Mouse (Mus musculus) erythroblast, adult 5-6 weeks (primary cell): ENCODE results near the gene Pnp2. TPM values are rescaled to one million over a fixed set of nuclear protein-coding genes. Genes with fewer than 3 reads are reported as not detected.

Experiments
- ATAC-seq: replicated peaks from 2 replicates; pipeline ENCODE4 v1.8.0; 2016; ENCODE audit warnings: moderate number of reproducible peaks, mild to moderate bottlenecking, moderate TSS enrichment, inconsistent platforms; ENCODE audit not compliant: poor library complexity, low FRiP score, severe bottlenecking
- total RNA-seq, 2 experiments: library from RNA; stranded (forward) in 1 of 2; stranded (reverse) in 1 of 2; fragments of 150-400 nt in 1 of 2; fragments of 200-764, 138-1000 nt in 1 of 2; gene quantifications; 2 replicates each; pipeline versions ENCODE4 v1.2.3 to v1.2.4; 2015 to 2017; ENCODE audit warnings: low replicate concordance in 2 of 2

Gene Pnp2
- total RNA-seq, 2 experiments from 2014 or later: 56.1 to 174 TPM

DNA sequence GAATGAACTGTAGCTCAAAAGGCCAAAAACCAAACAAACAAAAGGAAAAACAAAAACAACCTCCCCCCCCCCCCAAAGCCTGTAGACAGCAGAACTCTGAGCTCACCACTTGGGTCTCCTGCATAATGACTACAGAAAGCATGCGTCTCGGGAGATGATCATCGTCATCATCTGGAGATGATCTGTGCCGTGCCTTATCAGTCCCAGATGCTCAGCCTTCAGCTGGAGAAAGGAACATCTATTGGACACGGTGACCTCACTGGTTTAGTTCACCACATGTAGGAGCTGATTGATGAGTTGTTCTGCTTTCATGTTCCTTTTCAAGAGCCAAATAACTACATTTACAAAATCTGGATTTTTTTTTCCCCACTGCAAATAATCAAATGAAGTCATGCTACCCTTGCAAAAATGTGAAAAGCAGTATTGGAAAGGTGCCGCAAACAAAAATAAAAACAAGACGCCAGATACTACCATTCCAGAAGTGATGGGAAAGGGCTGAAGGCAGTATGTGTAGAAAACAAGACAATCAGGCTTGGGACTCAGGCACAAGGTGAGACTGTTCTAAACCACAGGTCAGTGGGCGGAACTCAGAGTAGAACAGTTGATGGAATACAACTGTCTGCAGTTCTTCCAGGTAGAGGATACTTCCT, 51.5 kb downstream of the Pnp2 start, which contains the start of gene Rnase10:
Gene Rnase10 (plus strand): TSS at position 600 of the 650 bp plus-strand sequence.
- ATAC-seq: no peak

DNA sequence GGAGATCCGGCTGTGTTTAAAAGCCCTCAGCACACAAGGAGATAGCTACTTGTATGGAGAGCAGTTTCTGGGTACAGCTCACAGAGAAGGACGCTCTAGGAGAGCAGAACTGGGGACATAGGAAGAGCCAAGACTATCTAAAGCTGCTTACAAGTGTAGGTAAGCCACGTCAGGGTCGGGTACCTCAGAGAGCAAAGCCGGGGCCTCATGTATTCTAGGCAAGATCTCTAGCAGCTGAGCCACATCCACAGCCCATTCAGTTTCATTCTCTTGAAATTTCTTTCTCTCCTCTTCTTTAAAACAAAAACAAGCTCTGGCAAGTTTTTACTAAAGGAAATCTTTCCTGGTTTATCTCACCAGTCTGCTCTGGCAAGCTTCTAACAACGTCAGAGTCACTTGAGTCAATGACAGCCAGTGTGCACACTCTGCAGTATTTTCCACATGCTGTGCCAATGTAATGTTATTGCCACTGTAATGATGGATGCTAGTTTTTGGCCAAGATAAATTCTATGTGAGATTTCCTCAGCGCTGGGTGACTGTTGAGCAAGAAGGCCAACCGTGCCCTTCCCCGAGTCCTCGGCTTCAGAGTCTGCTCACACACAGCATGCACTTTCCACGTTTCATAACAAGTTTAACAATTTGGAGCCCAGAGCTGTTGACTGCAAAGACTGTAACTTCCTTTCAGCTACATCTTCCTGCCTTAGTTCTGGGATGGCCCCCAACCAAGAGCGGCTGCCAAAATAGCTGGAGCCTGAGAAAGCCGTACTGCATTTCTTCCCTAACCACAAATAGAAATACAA, 52.3 kb downstream of the Pnp2 start:
- no peak for ATAC-seq

DNA sequence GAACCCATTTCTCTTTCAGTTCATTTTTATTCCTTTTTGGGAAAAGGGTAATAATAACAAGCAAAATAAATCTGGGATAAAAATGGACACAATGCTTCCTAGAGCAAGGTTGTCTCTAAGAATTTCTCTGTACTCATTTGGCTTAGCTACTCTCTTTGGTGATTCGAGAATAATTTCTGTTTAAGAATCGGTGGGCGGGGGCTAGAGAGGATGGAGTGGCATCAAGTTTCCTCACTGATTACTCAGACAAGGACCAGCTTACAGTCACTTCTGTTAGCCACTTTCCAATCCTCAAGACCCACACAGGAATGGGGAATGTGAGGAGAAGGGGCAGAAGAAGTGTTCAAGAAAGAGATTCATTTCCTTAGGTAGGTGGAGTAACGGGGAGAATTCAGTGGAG, 53.0 kb downstream of the Pnp2 start:
- ATAC-seq: no peak

GRCm38 (mm10) chr14:51009572-51009971, 53.8 kb downstream of the Pnp2 start:
- ATAC-seq: no peak

Other genes starting within 250 kb of the Pnp2 start
- not detected in 2 replicates for gene Olfr748, start 248.6 kb upstream of the Pnp2 start, total RNA-seq (2015; ENCODE audit: low replicate concordance)
- gene Olfr748, start 248.6 kb upstream of the Pnp2 start, total RNA-seq (2017; ENCODE audit: low replicate concordance): not detected in 2 replicates
- gene Olfr749, start 210.9 kb upstream of the Pnp2 start, total RNA-seq (2015; ENCODE audit: low replicate concordance): not detected in 2 replicates
- not detected in 2 replicates for gene Olfr749, start 210.9 kb upstream of the Pnp2 start, total RNA-seq (2017; ENCODE audit: low replicate concordance)
- 1.2 and 7.7 TPM in 2 replicates for gene Ttc5, start 170.5 kb upstream of the Pnp2 start, total RNA-seq (2015; ENCODE audit: low replicate concordance)
- gene Ttc5, start 170.5 kb upstream of the Pnp2 start, total RNA-seq (2017; ENCODE audit: low replicate concordance): 9.8 and 11.8 TPM in 2 replicates
- not detected in 2 replicates for gene Ccnb1ip1, start 148.3 kb upstream of the Pnp2 start, total RNA-seq (2015; ENCODE audit: low replicate concordance)
- gene Ccnb1ip1, start 148.3 kb upstream of the Pnp2 start, total RNA-seq (2017; ENCODE audit: low replicate concordance): not detected in 2 replicates
- gene Parp2, start 148.2 kb upstream of the Pnp2 start, total RNA-seq (2015; ENCODE audit: low replicate concordance): 15.8 and 18.2 TPM in 2 replicates
- 32.1 and 44.7 TPM in 2 replicates for gene Parp2, start 148.2 kb upstream of the Pnp2 start, total RNA-seq (2017; ENCODE audit: low replicate concordance)
- 9.0 and 13.4 TPM in 2 replicates for gene Tep1, start 85.4 kb upstream of the Pnp2 start, total RNA-seq (2015; ENCODE audit: low replicate concordance)
- gene Tep1, start 85.4 kb upstream of the Pnp2 start, total RNA-seq (2017; ENCODE audit: low replicate concordance): 5.3 and 18.3 TPM in 2 replicates
- gene Klhl33, start 58.5 kb upstream of the Pnp2 start, total RNA-seq (2015; ENCODE audit: low replicate concordance): not detected in 2 replicates
- 0.14 TPM in 1 of 2 replicates, not detected in the other for gene Klhl33, start 58.5 kb upstream of the Pnp2 start, total RNA-seq (2017; ENCODE audit: low replicate concordance)
- gene Osgep, start 31.1 kb upstream of the Pnp2 start, total RNA-seq (2015; ENCODE audit: low replicate concordance): 6.5 and 19.2 TPM in 2 replicates
- 13.0 and 13.4 TPM in 2 replicates for gene Osgep, start 31.1 kb upstream of the Pnp2 start, total RNA-seq (2017; ENCODE audit: low replicate concordance)
- gene Apex1, start 31.0 kb upstream of the Pnp2 start, total RNA-seq (2015; ENCODE audit: low replicate concordance): 21.9 and 26.3 TPM in 2 replicates
- 12.3 and 13.4 TPM in 2 replicates for gene Apex1, start 31.0 kb upstream of the Pnp2 start, total RNA-seq (2017; ENCODE audit: low replicate concordance)
- gene Pip4p1, start 25.1 kb upstream of the Pnp2 start, total RNA-seq (2015; ENCODE audit: low replicate concordance): 19.6 and 22.3 TPM in 2 replicates
- gene Pip4p1, start 25.1 kb upstream of the Pnp2 start, total RNA-seq (2017; ENCODE audit: low replicate concordance): 18.0 and 21.5 TPM in 2 replicates
- 357 and 415 TPM in 2 replicates for gene Pnp, start 24.9 kb upstream of the Pnp2 start, total RNA-seq (2015; ENCODE audit: low replicate concordance)
- gene Pnp, start 24.9 kb upstream of the Pnp2 start, total RNA-seq (2017; ENCODE audit: low replicate concordance): 529 and 542 TPM in 2 replicates
- gene Gm49342, start 11.5 kb upstream of the Pnp2 start, total RNA-seq (2015; ENCODE audit: low replicate concordance): not detected in 2 replicates
- gene Gm49342, start 11.5 kb upstream of the Pnp2 start, total RNA-seq (2017; ENCODE audit: low replicate concordance): not detected in 2 replicates
- 1.3 TPM in 1 of 2 replicates, not detected in the other for gene Rnase10, start 51.8 kb downstream of the Pnp2 start, total RNA-seq (2015; ENCODE audit: low replicate concordance)
- gene Rnase10, start 51.8 kb downstream of the Pnp2 start, total RNA-seq (2017; ENCODE audit: low replicate concordance): 0.85 TPM in 1 of 2 replicates, not detected in the other
- not detected in 2 replicates for gene Rnase9, start 85.9 kb downstream of the Pnp2 start, total RNA-seq (2015; ENCODE audit: low replicate concordance)
- not detected in 2 replicates for gene Rnase9, start 85.9 kb downstream of the Pnp2 start, total RNA-seq (2017; ENCODE audit: low replicate concordance)
- gene Rnase11, start 94.2 kb downstream of the Pnp2 start, total RNA-seq (2015; ENCODE audit: low replicate concordance): not detected in 2 replicates
- not detected in 2 replicates for gene Rnase11, start 94.2 kb downstream of the Pnp2 start, total RNA-seq (2017; ENCODE audit: low replicate concordance)
- gene Rnase12, start 101.7 kb downstream of the Pnp2 start, total RNA-seq (2015; ENCODE audit: low replicate concordance): 5.4 TPM in 1 of 2 replicates, not detected in the other
- 3.1 TPM in 1 of 2 replicates, not detected in the other for gene Rnase12, start 101.7 kb downstream of the Pnp2 start, total RNA-seq (2017; ENCODE audit: low replicate concordance)
- not detected in 2 replicates for gene Olfr750, start 118.4 kb downstream of the Pnp2 start, total RNA-seq (2015; ENCODE audit: low replicate concordance)
- gene Olfr750, start 118.4 kb downstream of the Pnp2 start, total RNA-seq (2017; ENCODE audit: low replicate concordance): not detected in 2 replicates
- 7.5 and 20.6 TPM in 2 replicates for gene Rnase4, start 135.1 kb downstream of the Pnp2 start, total RNA-seq (2015; ENCODE audit: low replicate concordance)
- gene Rnase4, start 135.1 kb downstream of the Pnp2 start, total RNA-seq (2017; ENCODE audit: low replicate concordance): 5.6 and 7.5 TPM in 2 replicates
- 1.9 TPM in 1 of 2 replicates, not detected in the other for gene Ang, start 135.2 kb downstream of the Pnp2 start, total RNA-seq (2015; ENCODE audit: low replicate concordance)
- 1.3 TPM in 1 of 2 replicates, not detected in the other for gene Ang, start 135.2 kb downstream of the Pnp2 start, total RNA-seq (2017; ENCODE audit: low replicate concordance)
- not detected in 2 replicates for gene Eddm3b, start 158.4 kb downstream of the Pnp2 start, total RNA-seq (2015; ENCODE audit: low replicate concordance)
- gene Eddm3b, start 158.4 kb downstream of the Pnp2 start, total RNA-seq (2017; ENCODE audit: low replicate concordance): not detected in 2 replicates
- 8.1 and 47.2 TPM in 2 replicates for gene Rnase6, start 167.9 kb downstream of the Pnp2 start, total RNA-seq (2015; ENCODE audit: low replicate concordance)
- 9.5 and 15.7 TPM in 2 replicates for gene Rnase6, start 167.9 kb downstream of the Pnp2 start, total RNA-seq (2017; ENCODE audit: low replicate concordance)
- gene Rnase1, start 190.8 kb downstream of the Pnp2 start, total RNA-seq (2015; ENCODE audit: low replicate concordance): 2.1 TPM in 1 of 2 replicates, not detected in the other
- gene Rnase1, start 190.8 kb downstream of the Pnp2 start, total RNA-seq (2017; ENCODE audit: low replicate concordance): not detected in 2 replicates
- not detected in 2 replicates for gene Rnase2b, start 206.3 kb downstream of the Pnp2 start, total RNA-seq (2015; ENCODE audit: low replicate concordance)
- gene Rnase2b, start 206.3 kb downstream of the Pnp2 start, total RNA-seq (2017; ENCODE audit: low replicate concordance): 1.3 TPM in 1 of 2 replicates, not detected in the other
- gene Ang2, start 243.2 kb downstream of the Pnp2 start, total RNA-seq (2015; ENCODE audit: low replicate concordance): not detected in 2 replicates
- gene Ang2, start 243.2 kb downstream of the Pnp2 start, total RNA-seq (2017; ENCODE audit: low replicate concordance): not detected in 2 replicates
- not detected in 2 replicates for gene Ear14, start 247.4 kb downstream of the Pnp2 start, total RNA-seq (2015; ENCODE audit: low replicate concordance)
- gene Ear14, start 247.4 kb downstream of the Pnp2 start, total RNA-seq (2017; ENCODE audit: low replicate concordance): not detected in 2 replicates